Mouse (Mus musculus): ENCODE data around the gene Gm10644.
A peak's percentile ranks its signal among the peaks of the same experiment; 100 is the strongest.

The Gm10644 gene

DNA sequence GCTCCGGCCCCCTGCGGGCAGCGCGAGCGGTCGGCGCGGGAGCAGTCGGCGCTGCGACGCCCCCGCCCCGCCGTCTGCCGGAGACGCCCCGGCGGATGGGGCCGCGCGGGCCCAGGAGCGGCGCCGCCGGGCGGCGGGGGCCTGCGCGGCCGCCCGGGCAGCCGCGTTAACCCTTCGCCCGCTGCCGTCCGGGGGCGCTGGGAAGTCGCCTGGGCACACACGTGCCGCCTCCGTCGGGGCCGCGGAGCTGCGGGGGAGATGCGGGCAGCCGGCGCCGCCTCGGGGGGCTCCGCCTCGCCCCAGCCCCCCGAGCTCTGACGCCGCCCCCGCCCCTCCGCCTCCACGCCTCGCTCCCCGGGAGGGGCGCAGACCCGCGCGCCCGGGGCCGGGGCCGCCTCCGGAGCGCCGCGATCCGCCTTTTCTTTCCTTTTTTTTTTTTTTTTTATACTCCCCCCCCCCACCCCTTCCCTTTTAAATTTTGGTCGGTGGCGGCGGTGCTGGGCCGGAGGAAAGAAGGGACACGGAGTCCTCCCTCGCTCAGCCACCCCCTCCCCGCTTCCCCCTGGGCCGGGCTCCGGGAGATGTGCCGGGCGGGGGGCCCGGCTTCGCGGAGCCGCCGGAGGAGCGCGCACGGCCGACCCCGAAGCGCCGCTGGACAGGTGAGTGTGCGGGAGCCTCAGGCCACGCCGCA lies 54.6 kb downstream of the Gm10644 start:
- no peaks in the 10 kb centered on the region for H3K9me3 ChIP-seq (ENCODE audit: low read length)
- H3K4me3 ChIP-seq (replicated peaks; ENCODE audit: low read length), result peak overlapping the region; percentile 96
- peaks cover 16% of the 10 kb centered on the region for H3K36me3 ChIP-seq (ENCODE audit: insufficient read depth, low read length)
- peaks cover 72% of the 10 kb centered on the region for H3K4me1 ChIP-seq (replicated peaks; ENCODE audit: low read depth, low read length)
- peaks cover 18% of the 10 kb centered on the region for H3K27me3 ChIP-seq (ENCODE audit: insufficient read depth, low read length)
- TF ChIP-seq CTCF (conservative IDR thresholded peaks at IDR 0.05; ENCODE audit: low read length) (no peak), POU5F1 (IDR thresholded peaks at IDR 0.05; ENCODE audit: borderline replicate concordance, low read length) (no peak), NANOG (IDR thresholded peaks at IDR 0.05; ENCODE audit: borderline replicate concordance, low read length) (no peak)

DNA sequence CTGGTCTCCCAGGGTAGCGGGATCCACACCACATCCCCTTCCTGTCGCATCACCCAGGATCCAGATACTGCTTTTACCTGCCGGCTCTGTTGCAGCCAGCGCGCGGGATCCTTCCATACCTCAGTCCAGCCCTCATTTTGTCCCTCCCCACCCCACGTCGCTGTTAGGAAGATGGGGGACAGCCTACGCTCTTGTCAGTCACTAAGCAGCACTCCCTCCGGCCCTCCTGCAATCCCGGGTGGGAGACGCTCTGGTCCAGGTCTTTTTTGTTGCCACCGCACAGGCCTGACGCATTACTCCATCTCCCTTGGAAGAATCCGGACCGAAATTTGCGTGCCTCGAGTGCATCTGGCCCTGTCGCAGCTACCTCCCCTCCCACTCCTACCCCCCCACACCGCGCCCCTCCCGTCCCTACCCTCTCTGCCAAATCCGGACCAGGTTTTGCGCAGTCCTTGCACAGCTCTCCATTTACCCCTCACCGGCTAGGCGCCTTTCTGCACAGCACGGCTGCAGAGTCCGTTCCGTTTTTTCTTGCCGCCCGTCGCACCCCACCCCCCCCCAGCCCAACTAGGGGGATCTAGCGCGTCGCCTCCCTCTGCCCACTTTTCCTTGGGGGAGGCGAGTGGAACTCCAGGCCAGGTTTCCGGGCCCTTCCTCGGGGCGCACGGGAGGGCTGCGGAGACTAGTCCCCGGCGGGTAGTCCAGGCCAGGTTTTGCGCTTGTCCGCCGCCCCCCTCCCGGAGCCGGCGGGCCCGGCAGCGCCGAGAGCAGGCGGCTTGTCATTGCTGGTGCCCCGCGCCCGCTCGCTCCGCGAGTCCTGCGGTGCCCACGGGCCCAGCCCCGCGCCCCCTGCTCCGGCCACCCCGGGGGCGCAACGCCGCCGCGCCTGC lies 55.4 kb downstream of the Gm10644 start, which contains the start of gene Adgrl1:
Adgrl1 (plus strand) TSS at position 743 of the 890 bp plus-strand sequence.
- Histone ChIP-seq H3K36me3 (ENCODE audit: insufficient read depth, low read length) (peaks cover 8% of the 10 kb centered on the region), H3K9me3 (ENCODE audit: low read length) (peaks cover 1% of the 10 kb centered on the region; the same call in 1 of the 2 replicates), H3K4me1 (replicated peaks; ENCODE audit: low read depth, low read length) (peaks cover 64% of the 10 kb centered on the region), H3K27me3 (ENCODE audit: insufficient read depth, low read length) (peaks cover 26% of the 10 kb centered on the region), H3K4me3 (replicated peaks; ENCODE audit: low read length) (peak within 1 kb of the TSS; percentile 96)
- TF ChIP-seq NANOG (IDR thresholded peaks at IDR 0.05; ENCODE audit: borderline replicate concordance, low read length) (no peak), POU5F1 (IDR thresholded peaks at IDR 0.05; ENCODE audit: borderline replicate concordance, low read length) (peak; percentile 23; the same call in 1 of the 2 replicates)

DNA sequence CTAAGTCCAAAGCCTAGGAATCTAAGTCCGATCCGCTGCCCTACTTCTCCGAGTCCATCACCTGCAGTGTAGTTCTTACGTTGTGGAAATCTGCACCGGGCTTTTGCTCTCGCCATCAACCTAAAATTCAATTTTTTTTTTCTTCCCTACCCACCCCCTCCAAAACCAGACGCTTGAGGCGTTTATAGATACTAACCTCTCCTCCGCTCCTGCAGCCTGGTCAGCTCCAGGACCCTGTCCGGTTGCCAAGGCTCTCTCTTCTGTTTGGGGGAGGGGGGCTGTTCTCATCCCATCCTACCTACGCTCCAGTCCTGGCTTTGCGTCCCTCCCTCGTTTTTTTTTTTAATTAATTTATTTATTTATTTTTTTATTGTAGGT lies 56.0 kb downstream of the Gm10644 start:
- H3K36me3 ChIP-seq (ENCODE audit: insufficient read depth, low read length), result peaks cover 4% of the 10 kb centered on the region
- peaks cover 6% of the 10 kb centered on the region for H3K9me3 ChIP-seq (ENCODE audit: low read length)
- peaks cover 58% of the 10 kb centered on the region for H3K4me1 ChIP-seq (replicated peaks; ENCODE audit: low read depth, low read length)
- H3K4me3 ChIP-seq (replicated peaks; ENCODE audit: low read length), result peak overlapping the region; percentile 96
- peaks cover 31% of the 10 kb centered on the region for H3K27me3 ChIP-seq (ENCODE audit: insufficient read depth, low read length)
- no peak for TF ChIP-seq POU5F1 (IDR thresholded peaks at IDR 0.05; ENCODE audit: borderline replicate concordance, low read length)
- TF ChIP-seq NANOG (IDR thresholded peaks at IDR 0.05; ENCODE audit: borderline replicate concordance, low read length), result no peak
- no peak for TF ChIP-seq CTCF (conservative IDR thresholded peaks at IDR 0.05; ENCODE audit: low read length)

DNA sequence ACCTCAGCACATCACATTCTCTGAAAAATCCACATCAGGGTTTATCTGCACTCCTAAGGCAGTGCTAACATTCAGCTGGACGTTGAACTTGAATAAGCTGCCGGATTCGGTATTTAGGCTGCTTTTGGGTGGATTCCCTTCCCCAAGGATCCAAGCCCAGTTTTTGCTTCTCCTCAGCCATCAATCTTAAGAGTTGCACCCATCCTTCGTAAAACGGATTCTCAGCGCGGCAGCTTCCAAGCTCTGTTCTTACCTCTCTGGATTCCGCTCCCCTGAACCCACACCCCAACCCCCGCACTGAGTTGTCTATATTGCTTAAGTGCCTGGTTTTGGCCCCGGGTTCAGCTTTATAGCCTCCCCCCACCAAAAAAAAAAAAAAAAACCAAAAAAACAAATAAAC lies 56.5 kb downstream of the Gm10644 start:
- H3K4me3 ChIP-seq (replicated peaks; ENCODE audit: low read length), result peak overlapping the region; percentile 96
- H3K4me1 ChIP-seq (replicated peaks; ENCODE audit: low read depth, low read length), result peaks cover 58% of the 10 kb centered on the region
- peaks cover 6% of the 10 kb centered on the region for H3K9me3 ChIP-seq (ENCODE audit: low read length)
- TF ChIP-seq NANOG (IDR thresholded peaks at IDR 0.05; ENCODE audit: borderline replicate concordance, low read length) (no peak), POU5F1 (IDR thresholded peaks at IDR 0.05; ENCODE audit: borderline replicate concordance, low read length) (no peak), CTCF (conservative IDR thresholded peaks at IDR 0.05; ENCODE audit: low read length) (no peak)
- H3K27me3 ChIP-seq (ENCODE audit: insufficient read depth, low read length), result peaks cover 31% of the 10 kb centered on the region
- H3K36me3 ChIP-seq (ENCODE audit: insufficient read depth, low read length), result no peaks in the 10 kb centered on the region

DNA sequence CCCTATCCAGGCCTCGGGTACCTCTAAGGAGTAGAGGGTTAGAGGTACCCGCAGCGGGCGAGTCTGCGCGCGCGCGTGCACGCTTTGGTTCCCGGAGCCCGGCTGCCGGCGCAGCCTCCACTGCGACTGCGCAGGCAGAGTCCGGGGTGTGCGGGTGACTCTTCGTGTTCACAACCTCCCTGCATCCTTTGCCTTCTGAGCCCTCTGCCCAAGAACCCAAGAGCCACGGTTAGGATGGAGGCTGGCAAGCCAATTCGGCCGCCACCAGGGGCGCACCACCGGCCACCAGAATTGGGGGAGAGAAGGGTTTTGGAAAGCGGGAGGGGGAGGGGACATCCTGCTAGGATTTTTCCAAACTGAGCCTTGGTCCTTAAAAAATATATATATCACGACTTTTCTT lies 57.8 kb downstream of the Gm10644 start:
- Histone ChIP-seq H3K9me3 (ENCODE audit: low read length) (peaks cover 6% of the 10 kb centered on the region), H3K4me1 (replicated peaks; ENCODE audit: low read depth, low read length) (peaks cover 58% of the 10 kb centered on the region), H3K27me3 (ENCODE audit: insufficient read depth, low read length) (peaks cover 41% of the 10 kb centered on the region), H3K36me3 (ENCODE audit: insufficient read depth, low read length) (no peaks in the 10 kb centered on the region), H3K4me3 (replicated peaks; ENCODE audit: low read length) (peak overlapping the region; percentile 66)
- TF ChIP-seq POU5F1 (IDR thresholded peaks at IDR 0.05; ENCODE audit: borderline replicate concordance, low read length), result no peak
- peak; percentile 58 for TF ChIP-seq CTCF (conservative IDR thresholded peaks at IDR 0.05; ENCODE audit: low read length)
- no peak for TF ChIP-seq NANOG (IDR thresholded peaks at IDR 0.05; ENCODE audit: borderline replicate concordance, low read length)

DNA sequence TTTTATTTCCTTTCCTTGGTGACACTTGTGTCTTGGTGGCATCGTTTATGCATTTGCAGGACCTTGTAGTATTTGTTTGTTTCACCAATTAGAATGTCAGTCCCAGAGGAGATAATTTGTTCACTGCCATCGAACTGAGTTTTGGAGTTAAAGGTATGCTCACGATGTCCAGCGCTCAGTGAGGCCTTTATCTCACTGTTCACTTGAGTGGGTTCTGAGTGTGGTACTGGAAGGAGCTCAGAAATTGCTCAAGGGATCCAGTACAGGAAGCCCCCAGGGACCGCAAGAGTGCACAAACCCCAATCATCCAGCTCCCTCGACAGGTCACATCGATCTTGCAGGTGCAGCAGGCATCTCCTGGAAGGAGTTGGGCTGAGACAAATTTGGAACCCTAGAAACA lies 58.5 kb downstream of the Gm10644 start:
- H3K27me3 ChIP-seq (ENCODE audit: insufficient read depth, low read length), result peaks cover 47% of the 10 kb centered on the region
- H3K36me3 ChIP-seq (ENCODE audit: insufficient read depth, low read length), result no peaks in the 10 kb centered on the region
- TF ChIP-seq CTCF (conservative IDR thresholded peaks at IDR 0.05; ENCODE audit: low read length) (no peak), POU5F1 (IDR thresholded peaks at IDR 0.05; ENCODE audit: borderline replicate concordance, low read length) (no peak), NANOG (IDR thresholded peaks at IDR 0.05; ENCODE audit: borderline replicate concordance, low read length) (no peak)
- peaks cover 6% of the 10 kb centered on the region for H3K9me3 ChIP-seq (ENCODE audit: low read length)
- H3K4me1 ChIP-seq (replicated peaks; ENCODE audit: low read depth, low read length), result peaks cover 59% of the 10 kb centered on the region
- peak overlapping the region; percentile 66 for H3K4me3 ChIP-seq (replicated peaks; ENCODE audit: low read length)

DNA sequence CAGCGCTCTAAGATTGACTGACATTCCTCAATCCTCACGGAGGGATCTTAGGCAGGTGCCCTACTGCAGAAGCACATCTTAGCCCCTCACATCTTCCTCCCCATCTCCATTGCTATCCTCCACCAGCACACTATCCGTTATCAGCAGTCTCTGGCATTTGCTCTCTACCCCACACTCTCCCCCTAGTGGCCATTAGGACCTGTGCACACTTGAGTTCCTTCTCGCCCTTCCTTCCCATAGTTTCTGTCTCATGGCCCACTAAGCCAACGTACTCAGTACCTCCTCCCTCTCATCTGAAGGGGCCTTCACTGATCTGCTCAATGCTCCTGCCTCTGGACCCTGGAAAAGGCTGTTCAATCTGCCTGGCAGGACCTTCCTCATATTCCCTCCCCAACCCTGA lies 59.1 kb downstream of the Gm10644 start:
- H3K4me1 ChIP-seq (replicated peaks; ENCODE audit: low read depth, low read length), result peaks cover 59% of the 10 kb centered on the region
- H3K36me3 ChIP-seq (ENCODE audit: insufficient read depth, low read length), result no peaks in the 10 kb centered on the region
- no peak for TF ChIP-seq NANOG (IDR thresholded peaks at IDR 0.05; ENCODE audit: borderline replicate concordance, low read length)
- TF ChIP-seq POU5F1 (IDR thresholded peaks at IDR 0.05; ENCODE audit: borderline replicate concordance, low read length), result no peak
- TF ChIP-seq CTCF (conservative IDR thresholded peaks at IDR 0.05; ENCODE audit: low read length), result peak; percentile 77
- H3K4me3 ChIP-seq (replicated peaks; ENCODE audit: low read length), result no peak overlapping the region
- peaks cover 51% of the 10 kb centered on the region for H3K27me3 ChIP-seq (ENCODE audit: insufficient read depth, low read length)
- H3K9me3 ChIP-seq (ENCODE audit: low read length), result peaks cover 6% of the 10 kb centered on the region

DNA sequence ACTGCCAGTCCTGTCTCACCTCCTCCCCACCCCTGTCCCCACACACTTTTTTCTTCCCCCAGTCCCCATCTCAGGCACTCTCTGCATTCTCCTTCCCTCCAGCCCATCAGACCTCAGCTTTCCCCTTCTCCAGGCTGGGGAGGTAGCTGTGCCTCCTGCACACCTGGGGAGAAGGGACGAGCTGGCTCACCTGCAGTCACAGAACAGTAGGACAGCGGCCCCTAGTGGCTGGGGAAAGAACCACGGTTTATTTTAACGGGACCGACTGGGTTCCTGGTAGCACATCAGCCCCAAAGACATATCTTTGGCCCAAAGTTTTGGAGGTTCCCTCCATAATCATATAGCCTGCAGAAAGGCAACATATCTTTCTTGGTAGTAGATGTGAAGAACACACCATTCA lies 61.1 kb downstream of the Gm10644 start:
- Histone ChIP-seq H3K9me3 (ENCODE audit: low read length) (peaks cover 6% of the 10 kb centered on the region), H3K4me3 (replicated peaks; ENCODE audit: low read length) (no peak overlapping the region), H3K4me1 (replicated peaks; ENCODE audit: low read depth, low read length) (peaks cover 58% of the 10 kb centered on the region), H3K27me3 (ENCODE audit: insufficient read depth, low read length) (peaks cover 51% of the 10 kb centered on the region), H3K36me3 (ENCODE audit: insufficient read depth, low read length) (no peaks in the 10 kb centered on the region)
- TF ChIP-seq NANOG (IDR thresholded peaks at IDR 0.05; ENCODE audit: borderline replicate concordance, low read length), result no peak
- TF ChIP-seq CTCF (conservative IDR thresholded peaks at IDR 0.05; ENCODE audit: low read length), result peak; percentile 97
